Mouse (Mus musculus): ENCODE data around the gene 4931422A03Rik. TPM values are rescaled to one million over a fixed set of nuclear protein-coding genes. Genes with fewer than 3 reads are reported as not detected.

The 4931422A03Rik gene
- polyA plus RNA-seq, 1 experiment from 2014 or later = 1.5 TPM

DNA sequence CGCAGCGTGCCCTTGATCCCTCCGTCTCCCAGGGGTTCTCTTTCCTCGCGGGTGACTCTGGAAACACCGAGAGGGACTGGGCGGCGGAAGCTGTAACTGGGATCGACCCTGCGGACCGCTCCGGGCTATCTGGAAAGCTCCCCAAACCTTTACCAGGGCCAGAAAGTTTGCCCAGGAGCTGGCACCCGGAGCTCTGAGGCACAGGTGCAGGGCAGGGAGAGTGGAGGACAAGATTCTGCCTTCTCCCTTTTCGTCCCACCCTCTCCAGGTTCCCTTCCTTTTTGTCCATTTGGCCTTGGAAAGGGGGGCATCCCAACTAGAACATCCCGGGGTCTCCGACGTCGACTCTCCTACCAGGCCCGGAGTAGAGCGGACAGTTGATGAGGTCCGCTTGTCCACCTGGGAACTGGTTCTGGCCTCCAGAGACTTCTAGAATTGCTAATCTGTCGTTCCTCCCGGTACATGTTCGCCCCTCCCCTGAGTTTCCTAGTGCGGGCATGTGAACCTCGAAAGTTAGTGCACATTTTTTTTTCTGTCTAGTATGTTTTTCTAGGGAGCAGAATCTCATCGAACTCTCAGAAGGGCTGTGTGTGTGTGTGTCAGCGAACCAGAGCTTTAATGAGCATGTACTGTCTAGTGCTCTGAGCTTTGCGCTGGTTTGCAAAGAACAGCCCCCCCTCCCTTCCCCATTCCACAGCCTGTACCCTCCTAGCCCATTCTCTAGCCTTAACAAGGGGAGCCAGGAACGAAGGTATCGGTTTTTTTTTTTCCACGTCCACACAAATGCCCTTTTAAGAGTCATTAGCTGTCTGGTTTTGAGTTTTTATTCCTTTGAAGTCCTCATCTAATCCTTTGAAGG lies 57.1 kb downstream of the 4931422A03Rik start:
- Histone ChIP-seq H3K36me3 (ENCODE audit: control insufficient read depth, insufficient read depth, low read length) (no peaks in the 10 kb centered on the region), H3K4me1 (ENCODE audit: control insufficient read depth, insufficient read depth, low read length) (peaks cover 6% of the 10 kb centered on the region), H3K27me3 (ENCODE audit: control insufficient read depth, insufficient read depth, low read length) (peaks cover 10% of the 10 kb centered on the region; the same call in 1 of the 2 replicates), H3K27ac (replicated peaks; ENCODE audit: low read depth, low read length) (peak overlapping the region; percentile 32), H3K4me3 (ENCODE audit: low read depth, low read length) (peak overlapping the region; percentile 55), H3K4me2 (ENCODE audit: low read depth, severe bottlenecking) (peak overlapping the region; percentile 96), H3K9me3 (ENCODE audit: control insufficient read depth, low read length) (no peaks in the 10 kb centered on the region), H3K9ac (ENCODE audit: low read length) (peak overlapping the region; percentile 69)
- DNase-seq (ENCODE audit: low spot score) = peak; percentile 51
- 0 out of 2 replicates have a peak, but pooled peaks have one; percentile 24 for ATAC-seq (ENCODE audit: insufficient number of reproducible peaks, low FRiP score, low TSS enrichment, low read depth)
- WGBS = under 1% methylated on average over 32 of the region's 32 CpGs

DNA sequence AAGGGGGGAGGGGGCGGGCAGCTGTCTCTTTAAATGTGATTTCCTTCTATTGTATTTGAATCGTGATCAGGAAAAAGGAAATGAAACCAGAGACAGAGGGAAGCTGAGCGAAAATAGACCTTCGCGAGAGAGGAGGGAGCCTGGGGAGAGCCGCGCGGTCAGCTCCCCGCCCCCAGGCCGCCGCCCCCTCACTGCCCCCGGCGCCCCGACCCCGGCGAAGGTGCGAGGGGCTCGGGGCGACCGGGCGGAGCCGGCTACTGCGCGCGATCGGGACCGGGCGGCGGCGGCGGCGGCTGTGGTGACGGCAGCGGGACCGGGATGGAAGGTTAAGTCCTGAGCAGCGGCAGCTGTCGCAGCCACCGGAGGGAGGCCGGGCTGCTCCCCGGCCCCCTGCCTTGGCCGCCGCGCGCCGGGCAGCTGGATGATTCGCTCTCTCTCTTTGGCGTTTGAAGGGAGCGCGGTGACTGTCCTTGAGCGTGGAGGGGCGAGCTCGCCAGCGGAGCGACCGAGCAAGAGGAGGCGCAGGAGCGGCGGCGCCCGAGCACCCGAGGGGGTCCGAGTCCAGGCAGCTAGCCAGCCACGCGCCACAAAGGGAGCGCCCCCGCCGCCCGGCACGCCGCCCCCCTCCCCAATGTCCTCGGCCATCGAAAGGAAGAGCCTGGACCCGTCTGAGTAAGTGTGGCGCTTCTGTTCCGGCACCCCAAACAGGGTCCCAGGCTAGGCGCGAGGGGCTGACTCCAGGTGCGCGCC lies 57.9 kb downstream of the 4931422A03Rik start:
- ATAC-seq (ENCODE audit: insufficient number of reproducible peaks, low FRiP score, low TSS enrichment, low read depth) (0 out of 2 replicates have a peak, but pooled peaks have one; percentile 44), DNase-seq (ENCODE audit: low spot score) (peak; percentile 68)
- peaks cover 6% of the 10 kb centered on the region for H3K4me1 ChIP-seq (ENCODE audit: control insufficient read depth, insufficient read depth, low read length)
- H3K27ac ChIP-seq (replicated peaks; ENCODE audit: low read depth, low read length) = peak overlapping the region; percentile 32
- WGBS = under 1% methylated on average over 55 of the region's 79 CpGs
- H3K27me3 ChIP-seq (ENCODE audit: control insufficient read depth, insufficient read depth, low read length) = peaks cover 10% of the 10 kb centered on the region; the same call in 1 of the 2 replicates
- no peaks in the 10 kb centered on the region for H3K9me3 ChIP-seq (ENCODE audit: control insufficient read depth, low read length)
- peak overlapping the region; percentile 55 for H3K4me3 ChIP-seq (ENCODE audit: low read depth, low read length)
- H3K36me3 ChIP-seq (ENCODE audit: control insufficient read depth, insufficient read depth, low read length) = no peaks in the 10 kb centered on the region
- peak overlapping the region; percentile 96 for H3K4me2 ChIP-seq (ENCODE audit: low read depth, severe bottlenecking)
- peak overlapping the region; percentile 69 for H3K9ac ChIP-seq (ENCODE audit: low read length)

DNA sequence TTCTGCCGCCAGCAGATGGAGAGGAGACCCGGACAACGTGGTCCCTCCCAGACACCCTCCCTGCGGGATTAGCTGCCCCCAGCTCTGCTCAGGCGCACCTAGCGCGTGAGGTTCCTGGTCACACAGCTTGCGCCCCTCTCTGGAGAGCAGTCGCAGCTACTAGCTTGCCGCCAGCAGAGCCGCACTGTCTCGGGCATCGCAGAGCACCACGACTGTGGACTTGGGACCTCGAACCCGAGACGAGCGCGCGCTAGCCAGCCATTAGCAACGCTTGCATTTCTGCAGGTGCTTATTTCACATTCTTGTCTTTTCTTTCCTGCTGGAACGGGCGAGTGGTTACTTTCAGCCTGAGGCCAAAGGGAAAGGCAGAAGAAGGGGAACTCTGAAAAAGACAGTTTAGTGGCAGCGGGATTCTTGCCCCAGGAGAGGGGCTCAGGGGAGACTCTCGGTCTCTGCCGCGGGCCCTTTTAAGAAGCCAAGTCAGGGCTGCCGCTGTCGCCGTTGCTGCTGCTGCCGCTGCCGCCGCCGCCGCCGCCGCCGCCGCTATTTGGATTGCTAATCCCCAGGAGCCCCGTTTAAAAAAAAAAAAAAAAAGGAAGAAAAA lies 58.6 kb downstream of the 4931422A03Rik start:
- DNase-seq (ENCODE audit: low spot score) = peak; percentile 78

DNA sequence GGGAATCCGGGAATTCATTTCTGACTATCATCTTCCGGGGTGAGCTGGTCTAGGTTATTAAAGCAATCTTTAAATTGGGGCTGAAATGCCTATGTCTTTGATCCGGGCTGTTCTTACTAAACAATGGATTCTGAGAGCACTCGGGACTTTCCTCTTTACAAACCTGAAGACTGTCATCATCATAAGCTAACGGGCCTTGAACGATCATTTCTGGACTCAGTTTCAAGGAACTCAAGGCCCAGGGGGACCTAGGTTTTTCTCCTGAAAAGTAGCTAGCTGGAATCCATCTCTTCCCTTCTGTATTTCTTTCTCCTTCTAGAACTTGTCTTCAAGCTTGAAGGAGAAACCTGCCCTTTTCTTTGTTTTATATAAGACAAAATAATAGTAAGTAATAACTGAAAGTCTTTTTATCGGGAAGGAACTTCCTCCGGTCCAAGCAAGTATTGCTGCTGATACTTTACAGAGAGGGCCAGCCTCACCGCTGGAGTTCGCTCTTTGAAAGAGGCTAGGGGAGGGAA lies 59.2 kb downstream of the 4931422A03Rik start:
- no peak for DNase-seq (ENCODE audit: low spot score)
- peaks cover 6% of the 10 kb centered on the region for H3K4me1 ChIP-seq (ENCODE audit: control insufficient read depth, insufficient read depth, low read length)
- H3K27me3 ChIP-seq (ENCODE audit: control insufficient read depth, insufficient read depth, low read length) = peaks cover 10% of the 10 kb centered on the region; the same call in 1 of the 2 replicates
- H3K4me2 ChIP-seq (ENCODE audit: low read depth, severe bottlenecking) = peak overlapping the region; percentile 96
- H3K9ac ChIP-seq (ENCODE audit: low read length) = peak overlapping the region; percentile 35; the same call in 1 of the 2 replicates
- H3K9me3 ChIP-seq (ENCODE audit: control insufficient read depth, low read length) = no peaks in the 10 kb centered on the region
- WGBS = 21% methylated on average over 10 of the region's 10 CpGs
- H3K27ac ChIP-seq (replicated peaks; ENCODE audit: low read depth, low read length) = no peak overlapping the region
- no peaks in the 10 kb centered on the region for H3K36me3 ChIP-seq (ENCODE audit: control insufficient read depth, insufficient read depth, low read length)
- H3K4me3 ChIP-seq (ENCODE audit: low read depth, low read length) = peak overlapping the region; percentile 55
- no peak for ATAC-seq (ENCODE audit: insufficient number of reproducible peaks, low FRiP score, low TSS enrichment, low read depth)

More for the DNA sequence above, 58.6 kb downstream of the 4931422A03Rik start:
- Histone ChIP-seq H3K27ac (replicated peaks; ENCODE audit: low read depth, low read length) (no peak overlapping the region), H3K9ac (ENCODE audit: low read length) (peak overlapping the region; percentile 69), H3K9me3 (ENCODE audit: control insufficient read depth, low read length) (no peaks in the 10 kb centered on the region), H3K4me1 (ENCODE audit: control insufficient read depth, insufficient read depth, low read length) (peaks cover 6% of the 10 kb centered on the region), H3K4me3 (ENCODE audit: low read depth, low read length) (peak overlapping the region; percentile 55), H3K27me3 (ENCODE audit: control insufficient read depth, insufficient read depth, low read length) (peaks cover 10% of the 10 kb centered on the region; the same call in 1 of the 2 replicates), H3K36me3 (ENCODE audit: control insufficient read depth, insufficient read depth, low read length) (no peaks in the 10 kb centered on the region), H3K4me2 (ENCODE audit: low read depth, severe bottlenecking) (peak overlapping the region; percentile 96)
- under 1% methylated on average over 40 of the region's 40 CpGs for WGBS
- peak; percentile 63; the same call in 1 of the 2 replicates for ATAC-seq (ENCODE audit: insufficient number of reproducible peaks, low FRiP score, low TSS enrichment, low read depth)

DNA sequence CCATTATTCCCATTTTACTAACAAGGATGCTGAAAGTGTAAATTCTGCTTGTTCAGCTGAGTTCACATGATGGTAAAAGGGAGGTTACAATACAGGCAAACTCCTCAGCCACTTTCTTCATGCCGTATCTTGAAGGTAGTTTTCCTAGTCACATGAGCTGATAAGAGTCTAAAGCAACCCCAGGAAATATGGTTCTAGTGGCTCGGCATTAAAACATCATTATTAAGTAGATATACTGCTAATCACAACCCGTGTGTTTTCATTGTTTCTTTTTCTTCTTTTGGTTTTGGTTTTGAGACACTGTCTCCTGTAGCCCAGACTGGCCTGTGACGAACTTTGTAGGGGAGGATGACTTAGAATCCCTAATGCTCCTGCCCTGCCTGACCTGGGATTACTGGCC lies 60.0 kb downstream of the 4931422A03Rik start:
- Histone ChIP-seq H3K27me3 (ENCODE audit: control insufficient read depth, insufficient read depth, low read length) (peaks cover 10% of the 10 kb centered on the region; the same call in 1 of the 2 replicates), H3K27ac (replicated peaks; ENCODE audit: low read depth, low read length) (no peak overlapping the region), H3K4me2 (ENCODE audit: low read depth, severe bottlenecking) (no peak overlapping the region), H3K36me3 (ENCODE audit: control insufficient read depth, insufficient read depth, low read length) (no peaks in the 10 kb centered on the region), H3K9me3 (ENCODE audit: control insufficient read depth, low read length) (no peaks in the 10 kb centered on the region), H3K4me3 (ENCODE audit: low read depth, low read length) (no peak overlapping the region), H3K9ac (ENCODE audit: low read length) (no peak overlapping the region), H3K4me1 (ENCODE audit: control insufficient read depth, insufficient read depth, low read length) (peaks cover 6% of the 10 kb centered on the region)
- ATAC-seq (ENCODE audit: insufficient number of reproducible peaks, low FRiP score, low TSS enrichment, low read depth) = no peak
- 70% methylated on average over 4 of the region's 4 CpGs for WGBS
- no peak for DNase-seq (ENCODE audit: low spot score)

DNA sequence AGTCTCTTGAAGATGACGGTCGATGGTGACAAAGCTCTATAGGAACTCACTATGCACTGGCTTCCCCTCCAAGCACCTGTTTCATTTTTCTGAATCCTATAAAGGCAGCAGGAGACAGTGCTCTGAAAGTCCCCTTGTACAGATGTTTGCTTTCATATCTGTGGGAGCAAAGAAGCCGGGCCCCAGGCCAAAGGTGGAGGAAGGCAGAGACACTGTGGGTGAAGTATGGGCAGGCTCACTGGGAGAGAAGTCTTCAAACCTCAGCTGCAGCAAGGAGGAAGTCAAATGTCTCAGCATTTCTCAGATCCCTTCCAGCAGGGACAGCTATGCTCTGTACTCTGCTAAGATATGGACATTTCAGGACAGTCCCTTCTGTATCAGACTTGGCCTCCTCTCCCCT lies 62.8 kb downstream of the 4931422A03Rik start:
- H3K4me3 ChIP-seq (ENCODE audit: low read depth, low read length) = no peak overlapping the region
- H3K9ac ChIP-seq (ENCODE audit: low read length) = no peak overlapping the region
- H3K4me2 ChIP-seq (ENCODE audit: low read depth, severe bottlenecking) = no peak overlapping the region
- ATAC-seq (ENCODE audit: insufficient number of reproducible peaks, low FRiP score, low TSS enrichment, low read depth) (no peak), DNase-seq (ENCODE audit: low spot score) (no peak)
- peaks cover 6% of the 10 kb centered on the region; the same call in 1 of the 2 replicates for H3K27me3 ChIP-seq (ENCODE audit: control insufficient read depth, insufficient read depth, low read length)
- H3K36me3 ChIP-seq (ENCODE audit: control insufficient read depth, insufficient read depth, low read length) = no peaks in the 10 kb centered on the region
- H3K27ac ChIP-seq (replicated peaks; ENCODE audit: low read depth, low read length) = no peak overlapping the region
- no peaks in the 10 kb centered on the region for H3K4me1 ChIP-seq (ENCODE audit: control insufficient read depth, insufficient read depth, low read length)
- WGBS = 90% methylated on average over 3 of the region's 3 CpGs
- no peaks in the 10 kb centered on the region for H3K9me3 ChIP-seq (ENCODE audit: control insufficient read depth, low read length)

DNA sequence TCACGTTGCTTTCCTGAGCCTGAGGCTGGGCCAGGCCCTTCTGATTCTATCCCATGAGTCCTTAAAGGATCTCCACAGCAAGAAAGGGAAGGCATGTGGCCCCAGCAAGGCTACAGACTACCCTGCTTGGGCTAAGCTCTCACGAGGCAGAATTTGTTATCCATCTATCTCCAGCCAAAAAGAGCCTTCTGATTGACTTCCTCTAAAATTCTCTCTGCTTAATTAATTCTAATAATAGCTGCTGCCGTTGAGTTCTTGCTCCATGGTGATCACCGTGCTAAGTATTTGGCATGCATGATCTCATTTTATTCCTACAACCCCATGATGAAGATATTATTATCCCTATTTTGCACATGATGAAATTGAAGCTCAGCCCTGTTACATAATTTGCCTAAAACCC lies 65.8 kb downstream of the 4931422A03Rik start:
- Histone ChIP-seq H3K27me3 (ENCODE audit: control insufficient read depth, insufficient read depth, low read length) (no peaks in the 10 kb centered on the region), H3K36me3 (ENCODE audit: control insufficient read depth, insufficient read depth, low read length) (no peaks in the 10 kb centered on the region), H3K4me1 (ENCODE audit: control insufficient read depth, insufficient read depth, low read length) (no peaks in the 10 kb centered on the region), H3K4me2 (ENCODE audit: low read depth, severe bottlenecking) (no peak overlapping the region), H3K9me3 (ENCODE audit: control insufficient read depth, low read length) (no peaks in the 10 kb centered on the region), H3K9ac (ENCODE audit: low read length) (no peak overlapping the region), H3K4me3 (ENCODE audit: low read depth, low read length) (no peak overlapping the region), H3K27ac (replicated peaks; ENCODE audit: low read depth, low read length) (no peak overlapping the region)
- DNase-seq (ENCODE audit: low spot score) (no peak), ATAC-seq (ENCODE audit: insufficient number of reproducible peaks, low FRiP score, low TSS enrichment, low read depth) (no peak)
- 88% methylated on average over 4 of the region's 4 CpGs for WGBS

DNA sequence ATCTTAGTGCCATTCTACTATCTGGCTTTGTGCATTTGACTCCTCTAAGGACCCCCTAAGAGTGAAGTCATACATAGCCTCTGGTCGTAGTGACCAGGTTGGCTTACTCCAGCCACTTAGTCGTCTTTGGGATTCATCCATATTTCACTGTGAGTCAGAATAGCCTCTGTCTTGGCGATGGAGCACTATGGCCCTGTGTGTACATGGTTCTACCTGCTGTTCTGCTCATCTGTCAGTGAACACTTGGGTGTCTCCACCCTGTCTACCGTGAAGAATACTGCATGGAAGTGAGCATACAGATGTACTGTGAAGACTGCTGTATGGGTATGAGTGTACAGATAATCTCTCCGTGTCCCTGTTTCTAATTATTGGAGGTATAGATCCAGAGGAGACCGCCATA lies 68.6 kb downstream of the 4931422A03Rik start:
- no peak overlapping the region for H3K9ac ChIP-seq (ENCODE audit: low read length)
- DNase-seq (ENCODE audit: low spot score) (no peak), ATAC-seq (ENCODE audit: insufficient number of reproducible peaks, low FRiP score, low TSS enrichment, low read depth) (no peak)
- H3K27me3 ChIP-seq (ENCODE audit: control insufficient read depth, insufficient read depth, low read length) = no peaks in the 10 kb centered on the region
- H3K4me1 ChIP-seq (ENCODE audit: control insufficient read depth, insufficient read depth, low read length) = no peaks in the 10 kb centered on the region
- H3K4me3 ChIP-seq (ENCODE audit: low read depth, low read length) = no peak overlapping the region
- no peaks in the 10 kb centered on the region for H3K36me3 ChIP-seq (ENCODE audit: control insufficient read depth, insufficient read depth, low read length)
- no peak overlapping the region for H3K4me2 ChIP-seq (ENCODE audit: low read depth, severe bottlenecking)
- 92% methylated on average over 6 of the region's 6 CpGs for WGBS
- no peak overlapping the region for H3K27ac ChIP-seq (replicated peaks; ENCODE audit: low read depth, low read length)
- H3K9me3 ChIP-seq (ENCODE audit: control insufficient read depth, low read length) = no peaks in the 10 kb centered on the region

Measured in limb, embryonic 11.5 days (tissue).